Mouse (Mus musculus) liver, adult 2 months (tissue): ENCODE results near the gene Akt1.

Experiments used
- CTCF ChIP-seq: fragments of 200-500 bp; IDR thresholded peaks from 2 replicates; pipeline ENCODE4 v1.5.1; 2011; ENCODE audit warnings: low read depth, low read length, control low read depth
- POLR2A ChIP-seq: fragments of 200-500 bp; IDR thresholded peaks from 2 replicates; pipeline ENCODE4 v1.6.1; 2011; ENCODE audit warnings: low read length, control low read depth; ENCODE audit not compliant: insufficient read depth; ENCODE audit errors: extremely low read depth

DNA sequence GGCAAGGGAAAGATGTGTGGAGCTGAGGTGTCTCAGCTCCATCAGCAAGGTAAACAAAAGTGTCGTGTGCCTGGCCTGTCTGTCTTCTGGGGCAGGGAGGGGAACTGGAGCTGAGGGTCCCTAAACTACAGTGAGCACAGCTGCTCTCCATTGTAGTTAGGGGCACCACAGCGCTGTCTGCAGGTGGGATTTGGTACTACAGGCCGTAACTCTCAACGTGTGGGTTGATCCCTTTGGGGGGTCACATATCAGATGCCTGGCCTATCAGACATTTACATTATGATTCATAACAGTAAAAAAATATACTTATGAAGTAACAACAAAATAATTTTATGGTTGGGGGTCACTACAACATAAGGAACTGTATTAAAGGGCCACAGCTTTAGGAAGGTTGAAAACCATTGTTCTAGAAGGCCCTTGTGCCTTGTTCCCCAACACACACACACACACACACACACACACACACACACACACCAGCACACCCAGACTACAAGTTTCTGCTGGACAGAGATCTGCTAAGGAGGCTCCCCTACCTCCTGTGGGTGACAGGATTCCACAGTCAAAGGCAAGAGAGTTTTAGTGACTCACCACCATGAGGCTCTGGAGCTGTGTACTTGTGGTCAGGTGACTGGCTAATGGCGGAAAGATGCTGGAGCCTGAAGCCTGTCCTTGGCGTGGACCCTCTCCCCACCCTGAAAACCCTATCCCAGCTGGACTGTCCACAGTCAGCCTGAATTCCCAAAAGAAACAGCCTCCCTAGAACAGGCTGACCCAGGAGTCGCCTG, 47.4 kb downstream of the Akt1 start:
- peak; percentile 66 for TF ChIP-seq CTCF
- TF ChIP-seq POLR2A: no peak
